Mouse (Mus musculus) midbrain, embryonic 15.5 days (tissue): ENCODE measurements around the gene S100a4. TPM values are rescaled to one million over a fixed set of nuclear protein-coding genes. Genes with fewer than 3 reads are reported as not detected.

ENCODE experiments used
- ATAC-seq: fragments of 200-750 bp; cut with Nextera tagmentation; replicated peaks from 2 replicates; pipeline ENCODE4 v1.8.0; 2017; ENCODE audit warnings: moderate TSS enrichment
- H3K27ac ChIP-seq: fragments of 300-500 bp; sonication (generic); 2 replicates; pipeline ENCODE4 v1.5.1; 2015; ENCODE audit warnings: mild to moderate bottlenecking, inconsistent platforms
- H3K27me3 ChIP-seq: fragments of 300-500 bp; sonication (generic); replicated peaks from 2 replicates; pipeline ENCODE4 v1.6.1; 2015; ENCODE audit warnings: inconsistent platforms
- H3K36me3 ChIP-seq: fragments of 300-500 bp; sonication (generic); replicated peaks from 2 replicates; pipeline ENCODE4 v1.6.1; 2015; ENCODE audit warnings: inconsistent platforms
- H3K4me1 ChIP-seq: fragments of 300-500 bp; sonication (generic); 2 replicates; pipeline ENCODE4 v1.6.1; 2015; ENCODE audit warnings: inconsistent platforms
- H3K4me2 ChIP-seq: fragments of 300-500 bp; sonication (generic); 2 replicates; pipeline ENCODE4 v1.6.1; 2015; ENCODE audit warnings: inconsistent platforms, mild to moderate bottlenecking, moderate library complexity
- H3K4me3 ChIP-seq: fragments of 300-500 bp; sonication (generic); 2 replicates; pipeline ENCODE4 v1.5.1; 2015; ENCODE audit warnings: mild to moderate bottlenecking, inconsistent platforms
- H3K9ac ChIP-seq: fragments of 300-500 bp; sonication (generic); 2 replicates; pipeline ENCODE4 v1.6.1; 2015; ENCODE audit warnings: mild to moderate bottlenecking, inconsistent platforms
- H3K9me3 ChIP-seq: fragments of 300-500 bp; sonication (generic); 2 replicates; pipeline ENCODE4 v1.6.1; 2016; ENCODE audit warnings: inconsistent platforms
- WGBS: fragments of 180-500 bp; shearing (Covaris S2); methylation state at CpG from one replicate; pipeline ENCODE4 v1.1.7; 2015; ENCODE audit warnings: mixed read lengths; 5-methylcytosine and 5-hydroxymethylcytosine counted together
- polyA plus RNA-seq: library from polyadenylated mRNA; unstranded; fragments of >200 nt; fragmentation: Nextera tagmentation; extraction: Ambion mirVana; gene quantifications from 2 replicates; pipeline ENCODE4 v1.2.1, GENCODE M21; 2015

Gene S100a4
- 0.52 and 0.78 TPM in 2 replicates for polyA plus RNA-seq

GRCm38 (mm10) chr3:90603623-90604022 is at the start of gene S100a4:
Gene S100a4 (plus strand): TSS chr3:90603771.
- Histone ChIP-seq H3K36me3 (no peaks in the 10 kb centered on the region), H3K9me3 (no peaks in the 10 kb centered on the region), H3K27ac (no peak within 1 kb of the TSS), H3K4me1 (no peaks in the 10 kb centered on the region), H3K4me2 (no peak within 1 kb of the TSS), H3K9ac (no peak within 1 kb of the TSS), H3K27me3 (no peaks in the 10 kb centered on the region), H3K4me3 (no peak within 1 kb of the TSS)
- 64% methylated on average over 3 of the region's 3 CpGs for WGBS
- ATAC-seq: no peak

DNA sequence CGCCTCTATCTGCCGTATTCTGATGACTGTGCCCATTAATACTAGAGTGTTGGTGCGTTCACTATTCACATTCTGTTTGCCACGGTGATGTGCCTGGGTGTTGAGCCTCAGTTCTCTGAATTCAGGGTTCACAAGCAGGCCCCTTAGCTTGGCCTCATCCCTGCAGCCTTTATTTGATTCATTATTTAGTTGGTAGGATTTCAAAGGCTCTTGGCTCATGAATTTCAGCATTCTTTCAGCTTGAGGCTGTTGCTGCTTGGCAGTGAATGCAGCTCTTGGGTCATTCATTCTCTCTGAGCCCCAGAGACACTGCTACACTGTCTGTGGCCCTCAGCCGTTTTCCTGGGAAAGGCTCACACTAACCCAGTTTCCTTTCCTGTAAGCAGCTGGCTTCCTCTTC is 47.6 kb upstream of the S100a4 start:
- Histone ChIP-seq H3K9ac (no peak overlapping the region), H3K4me2 (no peak overlapping the region), H3K4me3 (no peak overlapping the region), H3K27ac (no peak overlapping the region), H3K9me3 (no peaks in the 10 kb centered on the region), H3K36me3 (no peaks in the 10 kb centered on the region), H3K4me1 (no peaks in the 10 kb centered on the region), H3K27me3 (no peaks in the 10 kb centered on the region)
- ATAC-seq: peak; percentile 80
- 34% methylated on average over 5 of the region's 5 CpGs for WGBS

- Histone ChIP-seq H3K4me2 (no peak within 1 kb of the TSS), H3K9ac (no peak within 1 kb of the TSS), H3K4me1 (no peaks in the 10 kb centered on the region), H3K36me3 (no peaks in the 10 kb centered on the region), H3K27ac (no peak within 1 kb of the TSS), H3K4me3 (no peak within 1 kb of the TSS), H3K9me3 (no peaks in the 10 kb centered on the region), H3K27me3 (no peaks in the 10 kb centered on the region)
- WGBS: 86% methylated on average over 6 of the region's 6 CpGs
- ATAC-seq: no peak
These were observed 43.5 kb upstream of the S100a4 start, which contains the start of gene S100a3 for GRCm38 (mm10) chr3:90560008-90560628. Gene S100a3 (plus strand): TSS chr3:90560578.

- no peaks in the 10 kb centered on the region for H3K27me3 ChIP-seq
- H3K4me1 ChIP-seq: no peaks in the 10 kb centered on the region
- no peak overlapping the region for H3K9ac ChIP-seq
- no peaks in the 10 kb centered on the region for H3K36me3 ChIP-seq
- H3K27ac ChIP-seq: no peak overlapping the region
- ATAC-seq: no peak
- no peak overlapping the region for H3K4me3 ChIP-seq
- WGBS: 82% methylated on average over 5 of the region's 5 CpGs
- H3K4me2 ChIP-seq: no peak overlapping the region
- no peaks in the 10 kb centered on the region for H3K9me3 ChIP-seq
These were observed 28.9 kb upstream of the S100a4 start for GRCm38 (mm10) chr3:90574691-90575090.

- Histone ChIP-seq H3K4me2 (no peak overlapping the region), H3K36me3 (no peaks in the 10 kb centered on the region), H3K9ac (no peak overlapping the region), H3K9me3 (no peaks in the 10 kb centered on the region), H3K27ac (no peak overlapping the region), H3K27me3 (no peaks in the 10 kb centered on the region), H3K4me1 (no peaks in the 10 kb centered on the region), H3K4me3 (no peak overlapping the region)
- WGBS: 84% methylated on average over 3 of the region's 3 CpGs
- no peak for ATAC-seq
These were observed 28.3 kb upstream of the S100a4 start for GRCm38 (mm10) chr3:90575320-90575719.

DNA sequence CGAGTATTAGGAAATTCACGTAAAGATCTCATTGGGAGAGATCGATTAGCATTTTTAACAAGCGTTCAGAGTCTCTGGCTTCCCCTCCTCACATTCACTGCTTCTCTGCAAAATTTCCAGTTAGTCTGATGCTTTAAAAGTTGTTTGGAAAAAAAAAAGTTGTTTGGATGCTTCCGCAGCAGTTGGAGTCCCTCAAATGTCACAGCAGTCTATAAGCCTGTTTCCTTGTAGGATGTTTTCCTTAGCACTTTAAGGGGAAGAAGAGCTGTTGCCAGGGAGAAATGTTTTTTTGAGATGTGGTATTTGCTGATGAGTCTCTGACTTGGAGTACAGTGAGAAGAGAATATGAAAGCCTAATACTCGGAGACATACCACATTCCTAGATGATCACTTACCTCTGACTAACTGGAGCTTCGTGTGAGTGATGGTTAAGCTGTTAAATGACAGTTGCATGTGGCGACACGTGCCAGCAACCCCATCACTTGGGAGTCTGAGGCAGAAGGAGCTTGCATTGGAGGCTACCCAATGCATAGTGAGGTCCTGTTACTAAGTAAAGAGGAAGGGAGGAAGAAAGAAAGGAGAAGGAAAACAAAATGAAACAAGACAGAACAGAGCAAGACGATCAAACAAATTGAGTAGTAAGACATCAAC is 27.1 kb upstream of the S100a4 start:
- Histone ChIP-seq H3K4me2 (no peak overlapping the region), H3K27me3 (no peaks in the 10 kb centered on the region), H3K9me3 (no peaks in the 10 kb centered on the region), H3K36me3 (no peaks in the 10 kb centered on the region), H3K9ac (no peak overlapping the region), H3K4me3 (no peak overlapping the region), H3K4me1 (no peaks in the 10 kb centered on the region), H3K27ac (no peak overlapping the region)
- WGBS: 72% methylated on average over 10 of the region's 10 CpGs
- ATAC-seq: no peak

- Histone ChIP-seq H3K4me1 (no peaks in the 10 kb centered on the region), H3K36me3 (no peaks in the 10 kb centered on the region), H3K9me3 (no peaks in the 10 kb centered on the region), H3K9ac (no peak overlapping the region), H3K4me3 (no peak overlapping the region), H3K4me2 (no peak overlapping the region), H3K27me3 (no peaks in the 10 kb centered on the region), H3K27ac (no peak overlapping the region)
- ATAC-seq: no peak
- 80% methylated on average over 7 of the region's 7 CpGs for WGBS
These were observed 24.1 kb upstream of the S100a4 start for GRCm38 (mm10) chr3:90579433-90579832.

- no peaks in the 10 kb centered on the region for H3K9me3 ChIP-seq
These were observed 22.4 kb upstream of the S100a4 start for GRCm38 (mm10) chr3:90581141-90581540.

DNA sequence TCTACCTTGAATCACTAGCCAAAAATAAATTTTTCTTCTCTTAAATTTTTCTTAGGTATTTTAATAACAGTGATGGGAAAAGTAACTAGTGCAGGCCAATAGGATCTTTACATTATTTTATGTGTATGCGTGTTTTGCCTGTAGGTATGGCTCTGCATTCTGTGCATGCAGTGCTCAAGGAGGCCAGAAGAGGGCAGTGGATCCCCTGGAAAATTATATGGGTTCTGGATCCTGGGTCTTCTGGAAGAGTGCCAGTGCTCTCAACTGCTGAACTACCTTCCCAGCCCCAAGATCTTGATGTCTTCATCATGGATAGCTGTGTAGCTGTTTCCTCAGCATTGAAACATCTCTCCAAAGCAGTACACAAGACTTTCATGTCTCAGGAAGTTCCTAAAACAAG is 21.4 kb upstream of the S100a4 start:
- Histone ChIP-seq H3K4me2 (no peak overlapping the region), H3K27me3 (no peaks in the 10 kb centered on the region), H3K9me3 (no peaks in the 10 kb centered on the region), H3K36me3 (no peaks in the 10 kb centered on the region), H3K27ac (no peak overlapping the region), H3K4me1 (no peaks in the 10 kb centered on the region), H3K9ac (no peak overlapping the region), H3K4me3 (no peak overlapping the region)
- no peak for ATAC-seq
- WGBS: 97% methylated on average over 1 of the region's 1 CpGs

More at GRCm38 (mm10) chr3:90581141-90581540, 22.4 kb upstream of the S100a4 start:
- H3K27ac ChIP-seq: no peak overlapping the region
- no peak for ATAC-seq
- 96% methylated on average over 5 of the region's 5 CpGs for WGBS
- H3K4me3 ChIP-seq: no peak overlapping the region
- H3K9ac ChIP-seq: no peak overlapping the region
- H3K27me3 ChIP-seq: no peaks in the 10 kb centered on the region
- H3K36me3 ChIP-seq: no peaks in the 10 kb centered on the region
- no peaks in the 10 kb centered on the region for H3K4me1 ChIP-seq
- no peak overlapping the region for H3K4me2 ChIP-seq

DNA sequence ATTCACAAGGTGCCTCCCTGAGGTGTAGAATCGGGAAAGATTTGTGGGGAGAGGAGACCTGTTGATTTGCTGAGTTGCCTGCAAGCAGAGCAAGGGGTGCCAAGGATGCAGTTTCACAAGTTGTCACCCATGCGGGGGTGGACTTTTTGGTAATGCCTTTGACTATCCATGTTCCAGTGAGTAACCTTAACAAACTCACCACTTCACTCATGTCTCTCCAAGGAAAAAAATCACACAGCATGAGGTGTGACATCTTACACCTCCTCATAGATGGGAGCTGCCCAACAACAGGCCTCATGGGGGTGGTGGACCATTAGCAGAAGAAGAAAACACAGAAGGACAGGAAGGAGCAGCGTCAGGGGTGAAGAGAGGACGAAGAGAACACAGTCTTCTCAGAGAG is 21.0 kb upstream of the S100a4 start:
- WGBS: 89% methylated on average over 4 of the region's 4 CpGs
- no peaks in the 10 kb centered on the region for H3K36me3 ChIP-seq
- no peak overlapping the region for H3K4me3 ChIP-seq
- no peak overlapping the region for H3K27ac ChIP-seq
- H3K9me3 ChIP-seq: no peaks in the 10 kb centered on the region
- H3K4me2 ChIP-seq: no peak overlapping the region
- ATAC-seq: no peak
- H3K27me3 ChIP-seq: no peaks in the 10 kb centered on the region
- no peaks in the 10 kb centered on the region for H3K4me1 ChIP-seq
- no peak overlapping the region for H3K9ac ChIP-seq

- H3K4me2 ChIP-seq: no peak overlapping the region
- no peak overlapping the region for H3K9ac ChIP-seq
- H3K9me3 ChIP-seq: no peaks in the 10 kb centered on the region
- H3K4me1 ChIP-seq: no peaks in the 10 kb centered on the region
- no peaks in the 10 kb centered on the region for H3K36me3 ChIP-seq
- 40% methylated on average over 3 of the region's 3 CpGs for WGBS
- no peaks in the 10 kb centered on the region for H3K27me3 ChIP-seq
- no peak for ATAC-seq
- H3K4me3 ChIP-seq: no peak overlapping the region
- no peak overlapping the region for H3K27ac ChIP-seq
These were observed 19.7 kb upstream of the S100a4 start for GRCm38 (mm10) chr3:90583893-90584292.

GRCm38 (mm10) chr3:90585595-90585994 is 18.0 kb upstream of the S100a4 start:
- no peaks in the 10 kb centered on the region for H3K9me3 ChIP-seq
- no peak overlapping the region for H3K9ac ChIP-seq
- H3K36me3 ChIP-seq: no peaks in the 10 kb centered on the region
- H3K27me3 ChIP-seq: no peaks in the 10 kb centered on the region
- peak; percentile 37; the same call in 1 of the 2 replicates for ATAC-seq
- no peak overlapping the region for H3K4me3 ChIP-seq
- H3K4me1 ChIP-seq: no peaks in the 10 kb centered on the region
- H3K4me2 ChIP-seq: no peak overlapping the region
- no peak overlapping the region for H3K27ac ChIP-seq
- WGBS: 37% methylated on average over 5 of the region's 5 CpGs
